In genomic region chr10:86155344-86155743, GRCm38 (mm10) we compare ENCODE assay signal across 28 mouse cellular contexts.
"Had no signal": no experiment of that assay in that cellular context is flagged by ENCODE, and none has a peak within 500 bp of the region (broad histone marks: within the 10 kb centered on the region; RNA-seq: fewer than 3 reads in every experiment).

No protein-coding gene starts in this region.

- H3K27me3 ChIP-seq: heart, embryonic 15.5 days; hindbrain, embryonic 12.5 days; hindbrain, embryonic 13.5 days; hindbrain, embryonic 15.5 days; intestine, embryonic 15.5 days had no signal

- H3K36me3 ChIP-seq: heart, embryonic 10.5 days; heart, embryonic 12.5 days; heart, embryonic 13.5 days; heart, embryonic 15.5 days; hindbrain, embryonic 10.5 days; hindbrain, embryonic 12.5 days; hindbrain, embryonic 13.5 days; hindbrain, embryonic 15.5 days; intestine, embryonic 15.5 days had no signal

- H3K27ac ChIP-seq: heart, adult 2 months; heart, embryonic 10.5 days; heart, embryonic 13.5 days; heart, embryonic 15.5 days; hindbrain, embryonic 10.5 days; hindbrain, embryonic 12.5 days; hindbrain, embryonic 13.5 days; hindbrain, embryonic 14.5 days; hindbrain, embryonic 15.5 days; intestine, embryonic 15.5 days; kidney, postnatal 0 days; layer of hippocampus, adult 2 months; left cerebral cortex, adult 2 months had no signal

- H3K4me1 ChIP-seq: hindbrain, embryonic 13.5 days; hindbrain, embryonic 15.5 days had no signal

- H3K9ac ChIP-seq: heart, embryonic 12.5 days; heart, embryonic 13.5 days; heart, embryonic 15.5 days; hindbrain, embryonic 12.5 days; hindbrain, embryonic 13.5 days; hindbrain, embryonic 14.5 days; hindbrain, embryonic 15.5 days; intestine, embryonic 15.5 days had no signal

- H3K4me2 ChIP-seq: heart, embryonic 11.5 days; heart, embryonic 12.5 days; heart, embryonic 13.5 days; heart, embryonic 15.5 days; hindbrain, embryonic 12.5 days; hindbrain, embryonic 13.5 days; hindbrain, embryonic 14.5 days; hindbrain, embryonic 15.5 days; intestine, embryonic 15.5 days had no signal

- H3K9me3 ChIP-seq: heart, embryonic 10.5 days; heart, embryonic 12.5 days; heart, embryonic 13.5 days; heart, embryonic 15.5 days; hindbrain, embryonic 10.5 days; hindbrain, embryonic 12.5 days; hindbrain, embryonic 13.5 days; hindbrain, embryonic 15.5 days; intestine, embryonic 15.5 days had no signal

- DNase-seq: heart, adult 18-20 months; heart, adult 2 months; heart, postnatal 10 days; heart, postnatal 14 days; heart, postnatal 36 days; heart, postnatal 4 days; kidney, adult 18-20 months; layer of hippocampus, adult 9-11 months; layer of hippocampus, postnatal 36 days had no signal

- ATAC-seq: hindbrain, embryonic 16.5 days; hindbrain, postnatal 0 days; inflammation-experienced regulatory T-cells, adult 6 months; intestine, embryonic 15.5 days; intestine, embryonic 16.5 days; intestine, postnatal 0 days had no signal

- H3K4me3 ChIP-seq: heart, adult 2 months; heart, embryonic 10.5 days; heart, embryonic 12.5 days; heart, embryonic 13.5 days; heart, embryonic 15.5 days; hindbrain, embryonic 10.5 days; hindbrain, embryonic 12.5 days; hindbrain, embryonic 13.5 days; hindbrain, embryonic 15.5 days; intestine, embryonic 15.5 days; layer of hippocampus, adult 2 months; left cerebral cortex, adult 2 months had no signal
